Mouse (Mus musculus) ES-E14 (cell line): ENCODE data around the gene Chn2.

ENCODE experiments used
- HCFC1 ChIP-seq: IDR thresholded peaks from 2 replicates; pipeline ENCODE4 v1.6.1; 2012; ENCODE audit warnings: low read length, inconsistent platforms, borderline replicate concordance; ENCODE audit not compliant: insufficient read depth
- ZNF384 ChIP-seq: IDR thresholded peaks from 2 replicates; pipeline ENCODE4 v1.6.1; 2012; ENCODE audit warnings: low read depth, low read length, inconsistent platforms

GRCm38 (mm10) chr6:54076625-54077024 is 37.3 kb downstream of the Chn2 start:
- no peak for TF ChIP-seq HCFC1
- TF ChIP-seq ZNF384: no peak
